Mouse (Mus musculus) embryonic facial prominence, embryonic 15.5 days (tissue): Measurements from ENCODE around the gene Appl2. TPM values are rescaled to one million over a fixed set of nuclear protein-coding genes. Genes with fewer than 3 reads are reported as not detected.

Experiments used
- ATAC-seq: fragments of 200-750 bp; cut with Nextera tagmentation; 2 replicates; pipeline ENCODE4 v1.8.0; 2017; ENCODE audit warnings: low read depth, moderate TSS enrichment; ENCODE audit not compliant: insufficient number of reproducible peaks, low FRiP score, low TSS enrichment
- H3K27ac ChIP-seq: fragments of 300-500 bp; sonication (generic); replicated peaks from 2 replicates; pipeline ENCODE4 v1.5.1; 2015; ENCODE audit warnings: mild to moderate bottlenecking, inconsistent platforms
- H3K27me3 ChIP-seq: fragments of 300-500 bp; sonication (generic); 2 replicates; pipeline ENCODE4 v1.6.1; 2015; ENCODE audit warnings: inconsistent platforms
- H3K36me3 ChIP-seq: fragments of 300-500 bp; sonication (generic); 2 replicates; pipeline ENCODE4 v1.6.1; 2015; ENCODE audit warnings: mild to moderate bottlenecking, inconsistent platforms
- H3K4me1 ChIP-seq: fragments of 300-500 bp; sonication (generic); 2 replicates; pipeline ENCODE4 v1.6.1; 2015; ENCODE audit warnings: inconsistent platforms
- H3K4me2 ChIP-seq: fragments of 300-500 bp; sonication (generic); replicated peaks from 2 replicates; pipeline ENCODE4 v1.6.1; 2015; ENCODE audit warnings: mild to moderate bottlenecking, inconsistent platforms
- H3K4me3 ChIP-seq: fragments of 300-500 bp; sonication (generic); replicated peaks from 2 replicates; pipeline ENCODE4 v1.5.1; 2015; ENCODE audit warnings: mild to moderate bottlenecking, inconsistent platforms
- H3K9ac ChIP-seq: fragments of 300-500 bp; sonication (generic); 2 replicates; pipeline ENCODE4 v1.6.1; 2015; ENCODE audit warnings: inconsistent platforms
- H3K9me3 ChIP-seq: fragments of 300-500 bp; sonication (generic); replicated peaks from 2 replicates; pipeline ENCODE4 v1.6.1; 2016; ENCODE audit warnings: inconsistent platforms
- polyA plus RNA-seq: library from polyadenylated mRNA; unstranded; fragments of >200 nt; fragmentation: Nextera tagmentation; extraction: Ambion mirVana; gene quantifications from 2 replicates; pipeline ENCODE4 v1.2.1, GENCODE M21; 2015

Gene Appl2
- polyA plus RNA-seq, 1 experiment from 2014 or later = 56.6 TPM

- Histone ChIP-seq H3K9me3 (no peaks in the 10 kb centered on the region), H3K4me1 (no peaks in the 10 kb centered on the region), H3K27ac (no peak overlapping the region), H3K27me3 (no peaks in the 10 kb centered on the region), H3K4me3 (no peak overlapping the region), H3K4me2 (no peak overlapping the region), H3K9ac (no peak overlapping the region), H3K36me3 (peaks cover 81% of the 10 kb centered on the region)
- ATAC-seq = no peak
These were observed 85.5 kb downstream of the Appl2 start for GRCm38 (mm10) chr10:83563005-83563404.

Other genes with a start within 250 kb of the Appl2 start
- gene Aldh1l2, start 114.6 kb downstream of the Appl2 start, polyA plus RNA-seq = 6.0 and 7.3 TPM in 2 replicates
- gene Washc4, start 105.0 kb downstream of the Appl2 start, polyA plus RNA-seq = 40.5 and 42.4 TPM in 2 replicates
- gene 1500009L16Rik, start 74.1 kb upstream of the Appl2 start, polyA plus RNA-seq = 24.8 and 29.0 TPM in 2 replicates